Mouse (Mus musculus): ENCODE results near the gene Abca7.

DNA sequence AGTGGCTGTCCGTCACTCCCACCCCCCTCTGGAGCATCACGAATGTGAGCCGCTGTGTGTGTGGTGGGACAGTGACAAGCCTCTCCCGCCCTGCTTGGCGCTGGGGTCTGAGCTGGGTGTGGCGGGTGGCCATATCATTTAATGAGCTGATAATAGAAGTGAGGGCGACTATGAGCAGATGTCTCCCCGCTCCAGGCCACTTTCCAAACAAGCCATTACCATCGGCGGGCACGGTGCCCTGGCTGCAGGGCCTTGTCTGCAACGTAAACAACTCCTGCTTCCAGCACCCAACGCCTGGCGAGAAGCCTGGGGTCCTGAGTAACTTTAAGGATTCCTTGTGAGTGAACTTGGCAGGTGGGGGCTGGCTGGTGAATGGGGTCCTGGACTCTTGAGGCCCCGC is 1.5 kb downstream of the Abca7 start:
- no peak for TF ChIP-seq CTCF (IDR thresholded peaks at IDR 0.05; ENCODE audit: low read depth)
- no peak for TF ChIP-seq EP300 (optimal IDR thresholded peaks at IDR 0.05)
